Mouse (Mus musculus) limb, embryonic 14.5 days (tissue): Measurements from ENCODE around the gene Gm28038. TPM values are rescaled to one million over a fixed set of nuclear protein-coding genes. Genes with fewer than 3 reads are reported as not detected.

Source experiments
- ATAC-seq: fragments of 200-750 bp; cut with Nextera tagmentation; 2 replicates; pipeline ENCODE4 v1.8.0; 2017; ENCODE audit warnings: low read depth, moderate number of reproducible peaks, moderate TSS enrichment; ENCODE audit not compliant: low FRiP score
- DNase-seq: peaks from one replicate; pipeline ENCODE4 v3.0.0-alpha.2; 2015; ENCODE audit warnings: low spot score
- H3K27ac ChIP-seq: fragments of 300-500 bp; sonication (generic); replicated peaks from 2 replicates; pipeline ENCODE4 v1.5.1; 2014; ENCODE audit warnings: low read depth, mild to moderate bottlenecking, low read length, moderate library complexity, mixed read lengths
- H3K27me3 ChIP-seq: fragments of 300-500 bp; sonication (generic); 2 replicates; pipeline ENCODE4 v1.6.1; 2014; ENCODE audit warnings: low read length, mixed read lengths; ENCODE audit not compliant: control insufficient read depth, insufficient read depth
- H3K36me3 ChIP-seq: fragments of 300-500 bp; sonication (generic); 2 replicates; pipeline ENCODE4 v1.6.1; 2014; ENCODE audit warnings: mild to moderate bottlenecking, low read length, moderate library complexity, mixed read lengths; ENCODE audit not compliant: control insufficient read depth, insufficient read depth
- H3K4me1 ChIP-seq: fragments of 300-500 bp; sonication (generic); 2 replicates; pipeline ENCODE4 v1.6.1; 2014; ENCODE audit warnings: antibody characterized with exemption, low read length, mixed read lengths; ENCODE audit not compliant: control insufficient read depth, insufficient read depth
- H3K4me2 ChIP-seq: fragments of 300-500 bp; sonication (generic); replicated peaks from 2 replicates; pipeline ENCODE4 v1.6.1; 2014; ENCODE audit warnings: low read depth, mild to moderate bottlenecking, low read length, moderate library complexity; ENCODE audit not compliant: severe bottlenecking
- H3K4me3 ChIP-seq: fragments of 300-500 bp; sonication (generic); replicated peaks from 2 replicates; pipeline ENCODE4 v1.5.1; 2014; ENCODE audit warnings: low read length
- H3K9ac ChIP-seq: fragments of 300-500 bp; sonication (generic); 2 replicates; pipeline ENCODE4 v1.6.1; 2014; ENCODE audit warnings: mild to moderate bottlenecking, low read depth, low read length, moderate library complexity; ENCODE audit not compliant: severe bottlenecking
- H3K9me3 ChIP-seq: fragments of 300-500 bp; sonication (generic); 2 replicates; pipeline ENCODE4 v1.6.1; 2016; ENCODE audit warnings: low read length; ENCODE audit not compliant: control insufficient read depth
- POLR2A ChIP-seq: fragments of 200-500 bp; IDR thresholded peaks from 2 replicates; pipeline ENCODE4 v1.8.0; 2012; ENCODE audit warnings: inconsistent platforms, mild to moderate bottlenecking, moderate library complexity, borderline replicate concordance; ENCODE audit not compliant: insufficient read depth, insufficient read length; ENCODE audit errors: extremely low read depth
- WGBS: fragments of 180-500 bp; shearing (Covaris S2); extraction: QIAGEN DNeasy Blood & Tissue Kit; methylation state at CpG from one replicate; pipeline ENCODE4 v1.1.7; 2014; 5-methylcytosine and 5-hydroxymethylcytosine counted together
- polyA plus RNA-seq, 2 experiments: library from polyadenylated mRNA; depleted of rRNA in 1 of 2; stranded (reverse) in 1 of 2; unstranded in 1 of 2; fragments of >200 nt; fragmentation: Nextera tagmentation in 1 of 2; extraction: Ambion mirVana in 1 of 2; gene quantifications; 2 replicates each; pipeline versions ENCODE4 v1.2.1 to v1.2.3; 2012 to 2014

The Gm28038 gene
- polyA plus RNA-seq, 2 experiments, result not detected

DNA sequence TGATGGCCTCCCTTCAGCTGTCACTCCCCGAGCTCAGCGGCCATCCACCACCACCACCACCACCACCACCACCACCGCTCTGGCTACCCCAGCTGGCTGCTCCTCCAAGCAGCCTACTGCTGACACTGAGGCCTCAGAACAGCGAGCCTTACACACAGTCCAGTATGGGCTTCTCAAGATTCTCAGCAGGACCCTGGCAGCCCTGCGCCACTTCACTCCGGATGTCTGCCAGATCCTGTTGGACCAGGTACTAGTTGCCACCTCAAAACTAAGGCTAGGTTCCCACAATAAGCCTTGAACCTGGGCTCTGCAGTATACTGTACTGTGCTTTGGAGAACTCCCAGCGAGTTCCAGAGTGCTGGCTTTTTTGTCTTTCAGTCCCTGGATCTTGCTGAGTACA lies 61.7 kb downstream of the Gm28038 start:
- Histone ChIP-seq H3K4me2 (no peak overlapping the region), H3K27me3 (no peaks in the 10 kb centered on the region), H3K36me3 (peaks cover 98% of the 10 kb centered on the region), H3K9ac (no peak overlapping the region), H3K4me3 (no peak overlapping the region), H3K27ac (no peak overlapping the region), H3K9me3 (no peaks in the 10 kb centered on the region), H3K4me1 (no peaks in the 10 kb centered on the region)
- WGBS, result 89% methylated on average over 7 of the region's 7 CpGs
- ATAC-seq (no peak), DNase-seq (no peak)
- no peak for TF ChIP-seq POLR2A

GRCm38 (mm10) chr2:30343601-30344137 lies 62.8 kb downstream of the Gm28038 start:
- no peak overlapping the region for H3K9ac ChIP-seq
- H3K36me3 ChIP-seq, result peaks cover 98% of the 10 kb centered on the region
- DNase-seq (no peak), ATAC-seq (no peak)
- H3K4me1 ChIP-seq, result no peaks in the 10 kb centered on the region
- H3K4me3 ChIP-seq, result no peak overlapping the region
- no peak overlapping the region for H3K27ac ChIP-seq
- no peak for TF ChIP-seq POLR2A
- no peak overlapping the region for H3K4me2 ChIP-seq
- 79% methylated on average over 14 of the region's 14 CpGs for WGBS
- H3K9me3 ChIP-seq, result no peaks in the 10 kb centered on the region
- no peaks in the 10 kb centered on the region for H3K27me3 ChIP-seq

- no peak overlapping the region for H3K27ac ChIP-seq
- H3K9me3 ChIP-seq, result no peaks in the 10 kb centered on the region
- no peaks in the 10 kb centered on the region for H3K27me3 ChIP-seq
- WGBS, result 93% methylated on average over 7 of the region's 7 CpGs
- no peaks in the 10 kb centered on the region for H3K4me1 ChIP-seq
- H3K9ac ChIP-seq, result no peak overlapping the region
- no peak overlapping the region for H3K4me3 ChIP-seq
- no peak for DNase-seq
- H3K4me2 ChIP-seq, result no peak overlapping the region
- peaks cover 93% of the 10 kb centered on the region for H3K36me3 ChIP-seq
- ATAC-seq, result no peak
- TF ChIP-seq POLR2A, result no peak
Observed at GRCm38 (mm10) chr2:30345971-30346676, 65.3 kb downstream of the Gm28038 start.

GRCm38 (mm10) chr2:30349196-30349595 lies 68.4 kb downstream of the Gm28038 start:
- Histone ChIP-seq H3K36me3 (peaks cover 84% of the 10 kb centered on the region), H3K9me3 (no peaks in the 10 kb centered on the region), H3K4me2 (no peak overlapping the region), H3K4me1 (no peaks in the 10 kb centered on the region), H3K9ac (no peak overlapping the region), H3K27ac (no peak overlapping the region), H3K27me3 (no peaks in the 10 kb centered on the region), H3K4me3 (no peak overlapping the region)
- TF ChIP-seq POLR2A, result no peak
- DNase-seq, result no peak
- ATAC-seq, result no peak
- WGBS, result 93% methylated on average over 6 of the region's 6 CpGs

Other genes with a start within 250 kb of the Gm28038 start
- 44.0 and 53.5 TPM in 2 replicates for gene Wdr34, start 232.2 kb upstream of the Gm28038 start, polyA plus RNA-seq (2012; rRNA removed)
- 30.1 and 33.1 TPM in 2 replicates for gene Wdr34, start 232.2 kb upstream of the Gm28038 start, polyA plus RNA-seq (2014; fragmentation: Nextera tagmentation; extraction: Ambion mirVana)
- gene Set, start 223.7 kb upstream of the Gm28038 start, polyA plus RNA-seq (2012; rRNA removed), result 178 and 295 TPM in 2 replicates
- gene Set, start 223.7 kb upstream of the Gm28038 start, polyA plus RNA-seq (2014; fragmentation: Nextera tagmentation; extraction: Ambion mirVana), result 426 and 451 TPM in 2 replicates
- gene Pkn3, start 203.4 kb upstream of the Gm28038 start, polyA plus RNA-seq (2012; rRNA removed), result 24.8 and 26.9 TPM in 2 replicates
- 5.9 and 6.4 TPM in 2 replicates for gene Pkn3, start 203.4 kb upstream of the Gm28038 start, polyA plus RNA-seq (2014; fragmentation: Nextera tagmentation; extraction: Ambion mirVana)
- 53.2 and 68.8 TPM in 2 replicates for gene Zdhhc12, start 187.4 kb upstream of the Gm28038 start, polyA plus RNA-seq (2012; rRNA removed)
- gene Zdhhc12, start 187.4 kb upstream of the Gm28038 start, polyA plus RNA-seq (2014; fragmentation: Nextera tagmentation; extraction: Ambion mirVana), result 21.9 and 23.2 TPM in 2 replicates
- gene Zer1, start 156.5 kb upstream of the Gm28038 start, polyA plus RNA-seq (2012; rRNA removed), result 60.3 and 79.9 TPM in 2 replicates
- gene Zer1, start 156.5 kb upstream of the Gm28038 start, polyA plus RNA-seq (2014; fragmentation: Nextera tagmentation; extraction: Ambion mirVana), result 9.7 and 11.0 TPM in 2 replicates
- gene Tbc1d13, start 147.3 kb upstream of the Gm28038 start, polyA plus RNA-seq (2012; rRNA removed), result 49.9 and 62.9 TPM in 2 replicates
- 10.4 and 10.7 TPM in 2 replicates for gene Tbc1d13, start 147.3 kb upstream of the Gm28038 start, polyA plus RNA-seq (2014; fragmentation: Nextera tagmentation; extraction: Ambion mirVana)
- gene Endog, start 109.5 kb upstream of the Gm28038 start, polyA plus RNA-seq (2012; rRNA removed), result 18.5 and 24.7 TPM in 2 replicates
- 20.9 and 22.6 TPM in 2 replicates for gene Endog, start 109.5 kb upstream of the Gm28038 start, polyA plus RNA-seq (2014; fragmentation: Nextera tagmentation; extraction: Ambion mirVana)
- gene Spout1, start 102.6 kb upstream of the Gm28038 start, polyA plus RNA-seq (2012; rRNA removed), result 69.1 and 73.7 TPM in 2 replicates
- gene Spout1, start 102.6 kb upstream of the Gm28038 start, polyA plus RNA-seq (2014; fragmentation: Nextera tagmentation; extraction: Ambion mirVana), result 75.6 and 79.9 TPM in 2 replicates
- 24.5 and 30.3 TPM in 2 replicates for gene Kyat1, start 75.2 kb upstream of the Gm28038 start, polyA plus RNA-seq (2012; rRNA removed)
- 10.2 and 10.3 TPM in 2 replicates for gene Kyat1, start 75.2 kb upstream of the Gm28038 start, polyA plus RNA-seq (2014; fragmentation: Nextera tagmentation; extraction: Ambion mirVana)
- 18.8 and 26.3 TPM in 2 replicates for gene Lrrc8a, start 43.3 kb upstream of the Gm28038 start, polyA plus RNA-seq (2012; rRNA removed)
- 47.2 and 53.8 TPM in 2 replicates for gene Lrrc8a, start 43.3 kb upstream of the Gm28038 start, polyA plus RNA-seq (2014; fragmentation: Nextera tagmentation; extraction: Ambion mirVana)
- 3.8 and 6.0 TPM in 2 replicates for gene Gm28035, start 40.5 kb upstream of the Gm28038 start, polyA plus RNA-seq (2012; rRNA removed)
- 0.11 and 0.23 TPM in 2 replicates for gene Gm28035, start 40.5 kb upstream of the Gm28038 start, polyA plus RNA-seq (2014; fragmentation: Nextera tagmentation; extraction: Ambion mirVana)
- gene Phyhd1, start 14.8 kb upstream of the Gm28038 start, polyA plus RNA-seq (2012; rRNA removed), result 11.7 and 12.8 TPM in 2 replicates
- gene Phyhd1, start 14.8 kb upstream of the Gm28038 start, polyA plus RNA-seq (2014; fragmentation: Nextera tagmentation; extraction: Ambion mirVana), result 5.0 and 5.1 TPM in 2 replicates
- gene Dolk, start 5.3 kb downstream of the Gm28038 start, polyA plus RNA-seq (2012; rRNA removed), result 13.8 and 19.0 TPM in 2 replicates
- gene Dolk, start 5.3 kb downstream of the Gm28038 start, polyA plus RNA-seq (2014; fragmentation: Nextera tagmentation; extraction: Ambion mirVana), result 31.0 and 32.4 TPM in 2 replicates
- gene Nup188, start 5.4 kb downstream of the Gm28038 start, polyA plus RNA-seq (2012; rRNA removed), result 55.6 and 73.6 TPM in 2 replicates
- 39.8 and 42.6 TPM in 2 replicates for gene Nup188, start 5.4 kb downstream of the Gm28038 start, polyA plus RNA-seq (2014; fragmentation: Nextera tagmentation; extraction: Ambion mirVana)
- gene Sh3glb2, start 78.3 kb downstream of the Gm28038 start, polyA plus RNA-seq (2012; rRNA removed), result 122 and 167 TPM in 2 replicates
- gene Sh3glb2, start 78.3 kb downstream of the Gm28038 start, polyA plus RNA-seq (2014; fragmentation: Nextera tagmentation; extraction: Ambion mirVana), result 64.8 and 70.1 TPM in 2 replicates
- gene Miga2, start 83.2 kb downstream of the Gm28038 start, polyA plus RNA-seq (2012; rRNA removed), result 28.9 and 37.3 TPM in 2 replicates
- 20.5 and 21.7 TPM in 2 replicates for gene Miga2, start 83.2 kb downstream of the Gm28038 start, polyA plus RNA-seq (2014; fragmentation: Nextera tagmentation; extraction: Ambion mirVana)
- gene Dolpp1, start 111.2 kb downstream of the Gm28038 start, polyA plus RNA-seq (2012; rRNA removed), result 49.8 and 71.3 TPM in 2 replicates
- gene Dolpp1, start 111.2 kb downstream of the Gm28038 start, polyA plus RNA-seq (2014; fragmentation: Nextera tagmentation; extraction: Ambion mirVana), result 30.9 and 31.8 TPM in 2 replicates
- 25.0 and 31.0 TPM in 2 replicates for gene Crat, start 134.8 kb downstream of the Gm28038 start, polyA plus RNA-seq (2012; rRNA removed)
- gene Crat, start 134.8 kb downstream of the Gm28038 start, polyA plus RNA-seq (2014; fragmentation: Nextera tagmentation; extraction: Ambion mirVana), result 33.4 and 36.1 TPM in 2 replicates
- 142 and 168 TPM in 2 replicates for gene Ptpa, start 135.0 kb downstream of the Gm28038 start, polyA plus RNA-seq (2012; rRNA removed)
- gene Ptpa, start 135.0 kb downstream of the Gm28038 start, polyA plus RNA-seq (2014; fragmentation: Nextera tagmentation; extraction: Ambion mirVana), result 74.5 and 87.6 TPM in 2 replicates
- 31.0 and 47.8 TPM in 2 replicates for gene Ier5l, start 193.2 kb downstream of the Gm28038 start, polyA plus RNA-seq (2012; rRNA removed)
- gene Ier5l, start 193.2 kb downstream of the Gm28038 start, polyA plus RNA-seq (2014; fragmentation: Nextera tagmentation; extraction: Ambion mirVana), result 3.9 and 7.5 TPM in 2 replicates